11 mouse cellular contexts compared by ENCODE assay signal in the genomic region with DNA sequence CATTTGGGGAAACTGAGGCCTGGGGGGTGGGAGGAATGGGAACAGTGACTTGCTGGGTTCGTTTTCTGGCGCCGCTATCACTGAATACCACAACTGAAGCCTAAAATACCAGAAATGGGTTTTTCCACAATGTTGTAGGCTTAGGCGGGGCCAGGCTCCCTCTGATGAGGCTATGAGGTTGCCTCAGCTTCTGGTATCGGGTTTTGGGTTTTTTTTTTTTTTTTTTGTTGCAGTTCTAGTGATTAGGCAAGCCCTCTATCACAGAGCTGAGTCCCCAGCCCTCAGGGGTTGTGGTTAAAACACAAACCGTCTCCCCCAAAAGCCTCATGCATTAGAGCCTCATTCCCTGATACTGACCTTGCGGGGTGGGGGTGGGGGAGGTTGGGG.
DNase-seq lines count a peak whose midpoint lies in the region; ATAC-seq and TF ChIP-seq lines count a peak whose summit lies in the region.
"Had no signal": no experiment of that assay in that cellular context is flagged by ENCODE, and none has a peak within 500 bp of the region (broad histone marks: within the 10 kb centered on the region; RNA-seq: fewer than 3 reads in every experiment).

No protein-coding gene starts in this region.

- peak overlapping the region; percentile 33 for H3K4me2 ChIP-seq in liver, embryonic 11.5 days

- H3K36me3 ChIP-seq in heart, embryonic 10.5 days = no peaks in the 10 kb centered on the region
- H3K36me3 ChIP-seq in spleen, adult 2 months (ENCODE audit: control insufficient read depth, insufficient read depth, low read length) = no peaks in the 10 kb centered on the region
- no peaks in the 10 kb centered on the region for H3K36me3 ChIP-seq in liver, embryonic 11.5 days (ENCODE audit: control insufficient read depth, insufficient read depth, low read length)

- no peak for TF ChIP-seq POLR2A in spleen, adult 2 months (IDR thresholded peaks at IDR 0.05; ENCODE audit: low read depth, low read length)

- H3K9me3 ChIP-seq in heart, embryonic 10.5 days = no peaks in the 10 kb centered on the region
- H3K9me3 ChIP-seq in liver, embryonic 11.5 days (ENCODE audit: control insufficient read depth, low read length) = no peaks in the 10 kb centered on the region

- H3K4me1 ChIP-seq in heart, embryonic 10.5 days = peaks cover 95% of the 10 kb centered on the region
- H3K4me1 ChIP-seq in spleen, adult 2 months (ENCODE audit: control insufficient read depth, insufficient read depth, insufficient read length) = no peaks in the 10 kb centered on the region
- H3K4me1 ChIP-seq in liver, embryonic 11.5 days (replicated peaks; ENCODE audit: control insufficient read depth, insufficient read depth, low read length) = peaks cover 62% of the 10 kb centered on the region

- ATAC-seq in liver, embryonic 11.5 days (replicated peaks; ENCODE audit: low FRiP score) = peak; percentile 60
- ATAC-seq: forebrain, postnatal 0 days; intestine, embryonic 16.5 days had no signal

- no peak overlapping the region for H3K4me3 ChIP-seq in heart, embryonic 10.5 days
- H3K4me3 ChIP-seq in spleen, adult 2 months (ENCODE audit: extremely low read depth, insufficient read depth, insufficient read length) = no peak overlapping the region
- no peak overlapping the region for H3K4me3 ChIP-seq in liver, embryonic 11.5 days (ENCODE audit: low read depth, low read length)

- peaks cover 16% of the 10 kb centered on the region for H3K27me3 ChIP-seq in heart, embryonic 10.5 days (ENCODE audit: insufficient read depth, poor library complexity, severe bottlenecking)
- no peaks in the 10 kb centered on the region for H3K27me3 ChIP-seq in spleen, adult 2 months (ENCODE audit: control insufficient read depth, insufficient read depth, low read length)
- H3K27me3 ChIP-seq in liver, embryonic 11.5 days (replicated peaks; ENCODE audit: control insufficient read depth, insufficient read depth, low read length) = no peaks in the 10 kb centered on the region

- H3K9ac ChIP-seq in liver, embryonic 11.5 days (ENCODE audit: low read depth, low read length) = 0 out of 2 replicates have a peak overlapping the region, but pooled peaks have one; percentile 17
- H3K9ac ChIP-seq: forebrain, postnatal 0 days had no signal

- DNase-seq in heart, embryonic 10.5 days (ENCODE audit: low spot score) = no peak
- DNase-seq in heart, adult 11 months = no peak
- no peak for DNase-seq in spleen, adult 2 months (ENCODE audit: low read depth in 1 of 2, low spot score in 2 of 2)
- no peak for DNase-seq in spleen, postnatal 14 days (ENCODE audit: low spot score in 2 of 2)
- no peak for DNase-seq in liver, embryonic 11.5 days (ENCODE audit: low spot score)
- no peak for DNase-seq in cerebellum, postnatal 14 days
- DNase-seq in right cerebral cortex, postnatal 36 days (ENCODE audit: low spot score in 2 of 2) = no peak
- no peak for DNase-seq in spleen, postnatal 4 days (ENCODE audit: low spot score in 2 of 2)
- DNase-seq: thymus, postnatal 36 days had no signal

- 49% methylated on average over 7 of the region's 7 CpGs for WGBS in heart, embryonic 10.5 days
- 47% methylated on average over 7 of the region's 7 CpGs for WGBS in spleen, adult 2 months
- WGBS in liver, embryonic 11.5 days = 22% methylated on average over 7 of the region's 7 CpGs

- TF ChIP-seq CTCF in spleen, adult 2 months (IDR thresholded peaks at IDR 0.05; ENCODE audit: extremely low read depth, insufficient read depth, insufficient read length, insufficient replicate concordance) = no peak

- peak overlapping the region; percentile 79 for H3K27ac ChIP-seq in heart, embryonic 10.5 days
- 0 out of 2 replicates have a peak overlapping the region, but pooled peaks have one; percentile 1 for H3K27ac ChIP-seq in spleen, adult 2 months (ENCODE audit: insufficient read depth, low read length)
- H3K27ac ChIP-seq in liver, embryonic 11.5 days (ENCODE audit: low read depth, low read length) = peak overlapping the region; percentile 76

Comparison
In these comparisons a context has a peak if more than half of its experiments do, and no peak if none do; other contexts are left out.
1. H3K27ac ChIP-seq: peak in every context shown above with its lines; median percentile 79 in heart, embryonic 10.5 days; 76 in liver, embryonic 11.5 days; 1 in spleen, adult 2 months.